Mouse (Mus musculus): ENCODE results near the gene Gm732. TPM values are rescaled to one million over a fixed set of nuclear protein-coding genes. Genes with fewer than 3 reads are reported as not detected.

Gene Gm732
- not detected in 2 replicates for polyA plus RNA-seq (2012)

- no peak for TF ChIP-seq GATA1 (IDR thresholded peaks at IDR 0.05; ENCODE audit: low read length)
Measured at GRCm38 (mm10) chrX:107948365-107948764, at the start of gene Gm732. Gene Gm732, minus strand, starts transcription at chrX:107948465.

Other genes with a start within 250 kb of the Gm732 start
- 0.02 TPM in 1 of 2 replicates, not detected in the other for gene Tent5d, start 155.9 kb downstream of the Gm732 start, polyA plus RNA-seq (2012)
- 4.0 and 5.8 TPM in 2 replicates for gene 2610002M06Rik, start 132.1 kb downstream of the Gm732 start, polyA plus RNA-seq (2012)

Measured in G1E-ER4 (cell line).